Mouse (Mus musculus): ENCODE results near the gene Babam2.

The Babam2 gene

DNA sequence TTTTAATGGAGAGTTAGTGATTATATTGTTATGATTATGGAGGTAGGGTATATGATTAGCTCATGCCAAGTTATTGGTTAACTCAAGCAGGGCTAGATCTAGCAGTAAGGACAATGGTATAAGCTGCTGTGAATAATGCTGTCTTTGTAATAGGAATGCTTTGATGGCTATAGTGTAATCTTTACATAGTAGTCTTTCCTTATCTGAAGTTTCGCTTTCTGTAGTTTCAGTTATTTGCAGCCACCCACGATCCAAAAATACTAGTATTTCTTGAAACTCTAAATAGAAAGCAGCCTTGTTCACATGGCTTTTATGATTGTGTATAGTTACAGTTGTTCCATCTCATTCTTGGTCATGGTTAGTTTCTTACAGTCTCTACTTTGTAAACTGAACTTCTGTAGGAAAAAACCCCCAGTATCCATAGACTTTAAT, 15.8 kb downstream of the Babam2 start:
- DNase-seq (ENCODE audit: low read depth in 2 of 2, low spot score in 2 of 2): no peak

DNA sequence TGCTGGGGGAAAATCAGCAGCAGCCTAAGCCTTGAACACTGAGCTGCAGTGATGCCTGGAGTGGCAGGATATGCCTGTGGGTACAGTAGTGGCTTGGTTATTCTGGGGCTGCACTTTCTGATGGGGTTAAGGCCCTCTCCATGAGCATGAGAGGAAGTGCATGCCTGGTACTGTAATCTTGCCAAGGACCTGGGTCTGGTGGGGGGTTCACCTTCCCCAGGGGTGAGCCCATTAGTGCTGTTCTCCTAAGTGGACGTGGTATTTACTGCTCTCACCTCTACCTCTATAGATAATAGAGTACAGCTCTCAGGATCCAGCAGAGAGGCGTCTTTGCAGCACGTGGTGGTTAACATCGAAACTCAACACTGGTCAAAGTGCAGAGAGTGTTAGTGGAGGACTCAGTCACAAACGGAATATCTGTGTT, 16.4 kb downstream of the Babam2 start:
- peak in 1 of 2 experiments; percentile 20 for DNase-seq (ENCODE audit: low read depth in 2 of 2, low spot score in 2 of 2)

DNA sequence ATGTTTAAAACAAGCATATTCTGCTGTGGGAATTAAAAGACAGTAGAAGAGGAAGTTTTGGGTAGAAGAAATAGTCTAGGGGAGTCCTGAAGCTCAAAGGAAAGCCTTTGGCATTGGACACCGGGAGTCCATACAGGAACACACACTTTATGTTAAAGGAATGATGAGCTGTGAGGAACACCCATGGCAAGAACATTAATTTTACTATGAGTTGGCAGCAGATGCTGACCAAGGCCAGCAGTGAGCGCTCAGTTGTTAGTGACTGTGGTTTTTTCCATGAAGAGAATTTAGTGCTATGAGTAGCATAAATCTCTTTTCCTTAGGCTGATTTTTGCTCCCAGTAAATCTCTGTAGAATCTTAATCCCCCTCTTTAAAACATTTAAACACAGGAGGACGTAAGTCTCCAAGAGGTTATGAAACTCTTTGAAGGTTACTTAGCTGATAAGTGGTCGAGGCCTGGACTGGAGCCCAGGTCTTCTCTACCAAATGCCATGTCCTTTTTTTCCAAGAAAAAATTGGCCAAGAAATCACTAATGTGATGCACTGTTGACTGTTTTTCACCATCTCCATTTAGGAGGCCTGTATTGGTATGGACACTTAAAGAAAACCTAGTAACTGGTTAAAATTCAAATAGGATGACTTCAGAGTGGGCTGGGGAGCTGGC, 18.1 kb downstream of the Babam2 start:
- no peak for DNase-seq (ENCODE audit: low read depth in 2 of 2, low spot score in 2 of 2)

DNA sequence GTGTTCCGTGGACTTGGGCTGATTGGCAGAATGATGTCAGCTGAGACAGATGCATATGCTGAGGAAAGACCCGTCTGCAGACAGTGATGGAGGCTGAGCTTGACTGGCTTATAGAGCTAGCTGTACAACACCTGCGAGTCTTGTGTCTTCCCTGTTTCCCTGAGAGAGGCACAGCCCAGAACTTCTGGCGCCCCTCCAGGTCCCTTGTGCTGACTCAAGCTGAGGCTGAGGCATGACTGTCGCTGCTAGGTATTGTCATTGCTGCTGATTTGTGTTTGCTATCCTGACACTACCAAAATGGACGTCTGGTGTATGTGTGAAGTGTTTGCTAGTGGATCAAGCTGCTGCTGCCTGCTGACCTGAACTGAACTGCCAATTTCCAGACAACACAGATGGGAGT, 27.0 kb downstream of the Babam2 start:
- DNase-seq (ENCODE audit: low read depth in 2 of 2, low spot score in 2 of 2): no peak

DNA sequence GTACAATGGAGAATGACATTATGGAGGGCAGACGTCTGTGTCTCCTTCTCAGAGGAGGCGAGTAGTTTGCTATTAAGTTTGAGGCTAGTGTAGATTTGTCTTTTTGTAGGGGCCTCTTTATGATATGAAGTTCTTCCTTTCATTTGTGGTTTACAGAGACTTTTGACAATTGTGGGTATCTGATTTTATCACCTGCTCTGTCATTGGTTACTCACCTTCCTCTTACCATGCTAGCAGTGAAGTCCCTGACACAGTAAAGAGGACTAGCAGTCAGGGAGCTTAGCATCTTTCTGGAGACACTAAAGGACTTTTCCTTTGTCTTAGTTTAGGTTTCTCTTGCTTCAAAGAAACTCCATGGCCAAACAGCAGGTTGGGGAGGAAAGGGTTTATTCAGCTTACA, 28.4 kb downstream of the Babam2 start:
- no peak for DNase-seq (ENCODE audit: low read depth in 2 of 2, low spot score in 2 of 2)

DNA sequence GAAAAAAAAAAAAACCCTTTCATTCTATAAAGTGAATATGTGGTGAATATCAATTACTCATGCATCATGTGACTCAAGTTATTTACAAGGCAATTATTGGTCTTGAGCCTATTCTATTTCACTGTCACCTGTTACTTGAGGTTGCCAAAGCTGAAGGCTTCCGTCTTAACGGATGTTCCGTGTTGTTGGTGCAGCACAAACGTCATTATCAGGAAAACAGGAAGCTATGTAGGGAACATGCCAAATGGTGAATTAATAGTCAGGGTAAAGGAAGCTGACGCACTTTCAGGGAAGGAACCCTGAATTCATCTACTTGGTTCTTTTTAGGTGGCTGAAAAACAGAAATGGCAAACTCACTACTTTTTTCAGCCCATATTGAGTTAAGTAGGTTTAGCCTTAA, 30.0 kb downstream of the Babam2 start:
- DNase-seq (ENCODE audit: low read depth in 2 of 2, low spot score in 2 of 2): no peak

DNA sequence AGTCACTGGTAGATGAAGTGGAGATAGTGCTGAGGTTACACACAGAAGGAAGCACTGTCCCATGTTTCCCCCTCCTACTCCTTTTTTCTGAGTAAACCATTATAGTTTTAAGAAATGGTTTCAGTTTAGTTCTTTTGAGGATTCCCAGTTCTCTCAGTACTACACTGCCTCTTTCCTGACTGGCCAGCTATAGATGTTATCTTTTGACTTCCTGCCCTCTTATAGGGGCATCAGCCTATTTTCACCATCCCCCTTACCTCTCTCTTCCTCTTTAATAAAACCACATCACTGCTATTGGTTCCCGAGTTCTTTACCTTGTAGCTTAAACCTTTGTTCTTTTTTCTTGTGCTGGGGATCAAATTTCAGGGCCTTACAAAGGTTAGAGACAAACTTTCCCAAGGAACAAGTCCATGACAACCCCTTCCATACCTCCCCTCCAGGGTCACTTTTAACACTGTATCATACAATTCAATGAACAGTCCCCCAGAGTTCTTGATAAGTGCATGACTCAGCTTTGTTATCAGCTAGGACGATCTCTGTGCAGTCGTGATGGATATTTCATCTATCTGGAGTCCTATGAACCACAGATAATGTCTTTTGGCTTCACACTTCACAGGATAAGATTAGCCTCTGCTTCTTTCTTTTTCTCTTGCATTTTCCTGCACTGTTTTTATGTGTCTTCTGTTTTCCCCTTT, 35.3 kb downstream of the Babam2 start:
- no peak for DNase-seq (ENCODE audit: low read depth in 2 of 2, low spot score in 2 of 2)

DNA sequence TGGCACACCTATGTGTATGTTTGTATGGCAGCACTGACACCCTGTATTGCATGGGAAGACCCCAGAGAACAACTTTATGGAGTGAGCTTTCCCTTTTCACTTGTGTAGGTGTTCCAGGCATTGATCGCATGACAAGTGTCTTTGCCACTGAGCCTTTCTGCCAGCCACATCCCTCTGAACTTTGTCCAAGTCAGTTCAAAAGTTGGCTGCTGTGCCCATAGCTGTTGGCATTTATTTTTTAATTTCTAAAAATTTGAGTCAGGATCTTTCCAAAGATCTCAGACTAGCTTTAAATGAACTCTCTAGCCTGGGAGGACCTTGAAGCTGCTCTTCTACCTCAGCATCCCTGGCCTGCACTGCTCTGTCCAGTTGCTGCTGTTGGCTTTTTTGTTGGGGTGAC, 44.4 kb downstream of the Babam2 start:
- DNase-seq (ENCODE audit: low read depth in 2 of 2, low spot score in 2 of 2): no peak

DNA sequence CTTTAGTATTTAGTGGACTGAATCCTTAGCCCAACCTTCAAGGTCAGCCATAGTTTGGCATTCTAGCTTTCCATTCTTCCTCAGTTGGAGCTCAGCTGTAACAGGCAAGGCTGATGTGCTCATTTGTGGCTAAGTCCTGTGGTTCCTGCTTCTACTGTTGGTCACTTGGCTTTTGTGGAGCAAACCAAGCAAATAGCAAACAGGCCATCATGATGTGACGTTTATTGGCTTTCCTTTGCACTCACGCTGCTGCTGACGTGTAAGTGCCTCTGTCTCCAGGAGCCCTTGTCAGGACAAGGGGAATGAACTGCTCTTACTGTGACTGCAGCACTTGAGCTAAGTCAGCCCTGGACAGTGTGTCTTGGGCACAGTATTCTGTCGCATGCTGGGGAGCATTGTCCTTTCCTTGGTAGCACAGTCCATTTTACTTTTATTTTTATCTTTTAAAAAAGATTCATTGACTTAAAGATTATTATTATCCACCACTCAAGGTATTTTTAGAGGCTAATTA, 45.1 kb downstream of the Babam2 start:
- DNase-seq (ENCODE audit: low read depth in 2 of 2, low spot score in 2 of 2): no peak

DNA sequence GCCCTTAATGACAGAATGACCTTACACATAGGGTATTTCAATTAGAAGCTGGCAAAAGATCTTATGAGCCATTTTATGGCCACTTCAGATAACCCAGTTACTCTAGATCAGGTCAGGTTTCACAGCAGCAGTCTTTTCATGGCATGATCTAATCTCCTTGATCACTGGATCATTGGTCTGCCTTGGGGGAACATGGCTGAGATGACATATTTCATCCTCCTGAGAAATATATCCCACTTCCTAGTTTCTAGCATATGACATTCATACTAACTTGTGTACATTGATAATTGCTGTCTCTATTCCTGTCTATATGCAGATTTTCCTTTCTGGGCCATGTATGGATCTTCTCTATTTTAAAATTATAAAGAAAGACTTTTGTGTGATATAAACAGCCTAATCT, 51.9 kb downstream of the Babam2 start:
- no peak for DNase-seq (ENCODE audit: low read depth in 2 of 2, low spot score in 2 of 2)

DNA sequence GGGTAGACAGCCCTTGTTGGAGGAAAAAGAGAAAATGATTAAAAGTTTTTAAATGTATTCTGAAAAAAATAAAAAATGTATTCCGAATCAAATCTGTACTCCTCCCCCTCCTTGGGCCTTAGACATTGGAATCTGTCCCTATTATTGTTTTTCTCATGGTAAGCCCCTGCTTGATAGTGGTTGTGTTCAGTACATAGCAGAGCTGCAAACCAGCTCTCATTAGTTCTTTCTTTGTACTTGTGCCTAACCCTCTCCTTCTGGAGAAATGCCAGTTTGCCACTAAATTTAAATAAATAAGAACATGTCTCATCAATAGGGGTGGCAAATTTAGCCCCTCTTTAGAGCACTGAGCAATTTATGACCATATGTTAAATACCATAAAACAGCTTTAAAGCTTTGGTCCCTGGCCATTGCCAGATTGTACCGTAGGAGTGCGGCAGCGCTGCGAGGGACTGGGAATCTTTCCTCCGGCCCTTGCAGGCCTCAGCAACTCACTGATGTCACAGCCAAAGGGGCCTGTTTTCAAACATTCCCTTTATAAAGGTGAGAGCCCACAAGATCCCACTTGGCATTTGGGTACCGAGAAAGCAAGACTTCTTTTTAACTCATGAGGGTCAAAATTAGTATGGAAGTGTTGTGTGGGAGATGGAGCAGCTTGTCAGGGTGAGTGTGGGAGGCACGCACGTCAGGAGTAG, 52.9 kb downstream of the Babam2 start:
- DNase-seq (ENCODE audit: low read depth in 2 of 2, low spot score in 2 of 2): no peak

DNA sequence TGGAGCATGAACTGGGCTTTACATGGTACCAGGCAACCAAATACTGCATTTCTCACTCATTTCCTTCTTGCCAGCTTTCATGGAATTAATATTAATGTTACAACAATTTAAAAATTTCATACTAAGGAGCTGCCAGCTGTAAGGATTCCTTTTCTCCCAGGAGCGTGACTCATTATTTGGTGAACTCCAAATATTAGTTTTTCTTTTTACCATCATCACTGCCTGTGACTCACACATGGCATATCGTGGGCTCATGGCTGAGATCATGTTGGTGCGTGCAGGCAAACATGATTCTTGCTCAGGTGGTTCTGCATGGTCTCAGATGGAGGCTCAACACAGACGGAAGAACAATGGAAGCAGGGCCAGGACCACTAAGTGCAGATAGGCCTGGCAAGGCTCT, 53.5 kb downstream of the Babam2 start:
- no peak for DNase-seq (ENCODE audit: low read depth in 2 of 2, low spot score in 2 of 2)

DNA sequence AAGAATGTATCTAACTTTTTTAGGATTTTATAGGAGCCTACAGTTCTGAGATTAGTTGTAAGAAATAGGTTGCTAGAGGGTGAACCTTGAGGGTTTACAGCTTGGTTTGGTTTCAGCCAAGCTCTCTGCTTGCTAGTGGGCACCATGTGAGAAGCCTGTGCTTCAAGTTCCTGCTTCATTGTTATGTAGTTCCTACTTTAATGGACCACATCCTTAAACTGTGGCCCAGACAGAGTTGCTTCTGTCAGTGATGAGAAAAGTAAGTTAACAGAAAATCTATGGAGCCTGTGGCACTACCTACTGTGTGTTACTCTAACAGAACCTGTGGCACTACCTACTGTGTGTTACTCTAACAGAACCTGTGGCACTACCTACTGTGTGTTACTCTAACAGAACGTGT, 57.1 kb downstream of the Babam2 start:
- no peak for DNase-seq (ENCODE audit: low read depth in 2 of 2, low spot score in 2 of 2)

DNA sequence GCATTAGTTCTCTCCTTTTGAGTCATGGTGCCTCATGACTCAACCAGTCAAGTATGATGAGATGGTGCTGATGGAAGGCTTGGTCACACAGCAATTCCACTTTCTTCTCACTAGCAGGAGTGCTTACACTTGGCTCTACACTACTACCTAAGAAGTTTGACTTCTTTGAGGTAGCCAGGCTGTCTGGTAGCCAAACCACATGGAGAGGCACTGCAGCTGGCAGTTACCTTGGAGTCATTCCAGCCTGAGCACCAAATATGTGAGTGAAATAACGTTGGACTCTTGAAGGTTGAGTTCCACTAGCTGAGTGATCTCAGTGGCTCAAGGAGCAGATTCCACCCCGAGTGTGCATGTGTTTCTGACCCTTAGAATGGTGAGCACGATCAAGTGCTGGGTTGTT, 57.8 kb downstream of the Babam2 start:
- DNase-seq (ENCODE audit: low read depth in 2 of 2, low spot score in 2 of 2): no peak

DNA sequence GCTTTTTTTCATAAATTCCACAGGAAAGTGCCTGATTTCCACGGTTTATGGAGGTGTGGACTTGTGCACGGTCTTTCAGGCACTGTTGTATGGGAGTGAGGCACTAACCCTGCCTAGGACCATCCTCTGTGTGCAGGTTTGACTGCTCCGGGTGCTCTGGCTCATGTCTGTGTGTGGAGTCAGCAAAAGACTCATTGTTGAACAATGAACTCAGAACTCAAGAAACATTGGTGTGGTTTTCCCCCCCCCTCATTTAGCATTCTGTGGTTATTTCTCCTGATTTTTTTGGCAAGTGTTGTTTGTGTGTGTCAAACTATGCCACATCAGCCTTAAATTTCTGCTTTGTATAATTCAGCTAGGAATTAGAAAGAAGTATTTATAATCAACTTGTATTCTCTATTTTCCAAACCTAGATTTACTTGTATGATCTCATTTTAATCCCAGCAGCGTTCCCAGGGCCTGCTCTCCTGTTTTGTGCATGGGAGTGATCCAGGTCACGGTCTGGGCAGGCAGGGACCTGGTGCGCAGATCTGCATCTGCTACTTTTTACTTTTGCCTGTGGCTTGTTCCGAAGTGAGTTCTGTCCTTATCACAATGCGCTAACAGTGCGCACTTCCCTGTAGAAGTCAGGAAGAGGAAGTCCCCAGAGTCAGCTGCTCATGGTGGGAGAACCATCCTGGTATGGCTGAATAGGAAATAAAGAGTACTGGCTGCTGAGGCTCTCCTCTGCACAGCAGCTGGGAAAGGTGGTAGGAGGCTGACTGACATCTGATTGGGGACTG, 61.0 kb downstream of the Babam2 start:
- no peak for DNase-seq (ENCODE audit: low read depth in 2 of 2, low spot score in 2 of 2)

DNA sequence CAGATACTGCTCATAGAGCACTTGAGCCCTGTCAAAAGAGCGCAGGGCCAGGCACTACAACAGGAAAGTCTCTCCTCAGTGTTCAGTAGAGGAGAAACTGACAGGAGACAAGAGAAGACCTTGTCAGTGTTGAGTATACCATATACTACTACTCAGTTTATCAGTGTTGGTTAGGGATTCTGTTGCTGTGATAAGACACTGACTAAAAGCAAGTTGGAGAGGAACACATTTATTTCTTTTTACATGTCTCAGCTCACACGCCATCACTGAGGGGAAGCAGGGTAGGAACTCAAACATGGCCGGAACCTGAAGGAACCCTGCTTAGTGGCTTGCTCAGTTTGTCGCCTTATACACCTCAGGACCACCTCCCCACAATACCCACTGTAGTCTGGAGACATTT, 64.4 kb downstream of the Babam2 start:
- DNase-seq (ENCODE audit: low read depth in 2 of 2, low spot score in 2 of 2): no peak

DNA sequence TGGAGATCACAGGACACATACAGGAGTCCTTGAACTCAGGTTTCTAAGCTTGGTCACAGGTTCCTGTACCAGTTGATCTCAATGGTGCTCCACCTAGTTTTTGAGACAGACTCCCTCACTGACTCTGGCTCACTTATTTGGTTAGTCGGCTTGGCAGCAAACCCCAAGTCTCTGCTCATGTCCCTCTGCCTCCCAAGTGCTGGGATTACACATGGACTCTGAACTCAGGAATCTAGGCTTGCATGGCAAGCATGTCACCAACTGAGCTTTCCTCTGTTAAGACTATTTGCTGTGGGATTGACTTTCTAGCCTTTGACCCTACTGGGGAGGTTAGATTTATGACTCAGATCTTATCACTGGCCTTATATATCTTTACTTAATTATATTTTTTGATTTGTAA, 65.3 kb downstream of the Babam2 start:
- no peak for DNase-seq (ENCODE audit: low read depth in 2 of 2, low spot score in 2 of 2)

DNA sequence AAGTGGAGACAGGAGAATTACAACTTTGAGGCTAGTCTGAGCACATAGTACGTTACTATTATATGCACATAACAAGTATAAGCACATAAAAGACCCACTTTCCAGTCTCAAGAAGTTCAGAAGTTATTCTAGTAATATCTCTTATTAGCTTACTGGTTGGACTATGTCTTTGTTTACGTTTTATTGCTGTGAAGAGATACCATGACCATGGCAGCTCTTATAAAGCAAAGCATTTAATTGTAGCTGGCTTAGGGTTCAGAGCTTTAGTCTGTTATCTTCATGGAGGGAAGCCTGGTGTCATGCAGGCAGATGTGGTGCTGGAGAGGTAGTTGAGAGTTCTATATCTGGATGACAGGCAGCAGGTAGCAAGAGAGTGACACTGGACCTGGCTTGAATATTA, 68.3 kb downstream of the Babam2 start:
- no peak for DNase-seq (ENCODE audit: low read depth in 2 of 2, low spot score in 2 of 2)

DNA sequence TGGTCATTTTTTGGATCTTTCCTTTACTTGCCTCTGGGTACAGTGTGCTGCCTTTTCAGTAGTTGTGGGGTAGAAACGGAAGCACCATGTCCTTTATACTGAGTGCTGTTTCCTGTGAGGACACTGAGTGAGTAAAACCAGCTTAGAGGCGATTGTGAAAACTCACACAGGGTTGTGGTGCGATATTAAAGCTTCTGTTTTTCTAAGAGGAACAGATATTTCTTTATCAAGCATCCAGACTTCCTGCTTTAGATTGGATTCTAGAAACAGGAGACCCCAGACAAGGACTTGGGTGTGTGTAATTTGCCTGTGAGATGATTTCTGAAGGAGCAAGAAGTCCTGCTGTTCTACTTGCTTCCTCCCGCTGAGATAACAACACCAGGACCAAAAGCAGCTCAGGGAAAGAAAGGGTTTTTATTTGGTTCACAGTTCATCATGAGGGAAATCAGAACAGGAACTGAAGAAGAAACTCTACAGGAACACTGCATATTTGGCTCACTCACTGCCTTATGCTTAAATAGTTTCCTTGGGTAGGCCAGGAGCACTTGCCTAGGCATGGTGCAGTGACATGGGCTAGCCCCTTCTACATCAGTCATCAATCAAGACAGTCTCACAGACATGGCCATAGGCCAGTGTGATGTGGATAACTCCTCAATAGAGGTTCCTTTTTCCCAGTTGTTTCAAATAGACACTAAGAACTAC, 69.5 kb downstream of the Babam2 start:
- DNase-seq (ENCODE audit: low read depth in 2 of 2, low spot score in 2 of 2): peak in 1 of 2 experiments; percentile 1

DNA sequence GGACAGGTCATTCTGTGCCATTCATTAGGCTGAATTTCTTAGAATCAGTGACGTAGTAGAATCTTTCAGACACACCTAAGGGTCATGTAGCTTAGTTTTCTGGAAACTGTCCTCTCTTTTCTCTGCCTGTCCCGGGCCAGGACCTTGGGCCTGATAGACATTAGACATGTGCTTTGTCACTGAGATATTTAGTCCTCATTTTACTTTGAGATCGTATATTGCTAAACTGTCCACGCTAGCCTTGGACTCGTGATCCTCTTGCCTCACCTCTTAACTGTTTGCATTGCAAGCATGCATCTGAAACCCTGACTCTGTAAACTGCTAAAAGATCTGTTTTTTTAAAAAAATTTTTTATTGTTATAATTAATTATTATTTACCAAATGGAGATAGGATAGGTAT, 74.0 kb downstream of the Babam2 start:
- DNase-seq (ENCODE audit: low read depth in 2 of 2, low spot score in 2 of 2): no peak

DNA sequence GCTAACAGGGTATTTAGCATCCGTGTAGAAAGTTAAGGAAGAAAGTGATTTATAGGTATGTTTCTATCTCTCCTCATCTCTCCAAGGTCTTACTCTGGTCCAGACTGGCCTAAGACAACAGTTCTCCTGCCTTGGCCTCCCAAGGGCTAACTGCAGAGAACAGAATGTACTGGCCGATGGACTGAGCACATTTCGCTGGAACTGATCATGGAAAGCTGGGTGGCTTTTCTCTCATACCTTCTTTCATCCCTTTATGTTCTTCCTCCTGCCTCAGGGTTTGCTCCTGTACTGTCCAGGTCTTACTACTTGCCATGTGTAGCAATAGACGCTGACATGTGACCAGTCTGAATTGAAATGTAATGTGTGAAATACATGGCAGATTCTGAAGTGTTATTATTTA, 74.4 kb downstream of the Babam2 start:
- DNase-seq (ENCODE audit: low read depth in 2 of 2, low spot score in 2 of 2): no peak
